Mouse (Mus musculus): ENCODE results near the gene Xkr7. TPM values are rescaled to one million over a fixed set of nuclear protein-coding genes. Genes with fewer than 3 reads are reported as not detected.

Xkr7 gene
- polyA plus RNA-seq, 1 experiment from 2014 or later = not detected

GRCm38 (mm10) chr2:153065747-153066508 lies 34.3 kb downstream of the Xkr7 start, which contains the start of gene Ccm2l:
Gene Ccm2l, plus strand, starts transcription at chr2:153065955.
- peak within 1 kb of the TSS; percentile 69 for H3K27ac ChIP-seq
- peaks cover 71% of the 10 kb centered on the region for H3K27me3 ChIP-seq (ENCODE audit: insufficient read depth, poor library complexity, severe bottlenecking)
- peaks cover 22% of the 10 kb centered on the region; the same call in 1 of the 2 replicates for H3K4me1 ChIP-seq
- no peaks in the 10 kb centered on the region for H3K9me3 ChIP-seq
- DNase-seq (ENCODE audit: low spot score) = no peak
- H3K4me3 ChIP-seq = peak within 1 kb of the TSS; percentile 36
- no peaks in the 10 kb centered on the region; the same call in 1 of the 2 replicates for H3K36me3 ChIP-seq
- WGBS = 35% methylated on average over 12 of the region's 12 CpGs

GRCm38 (mm10) chr2:153066991-153067390 lies 35.3 kb downstream of the Xkr7 start:
- Histone ChIP-seq H3K9me3 (no peaks in the 10 kb centered on the region), H3K4me1 (peaks cover 30% of the 10 kb centered on the region), H3K27ac (no peak overlapping the region; the same call in 1 of the 2 replicates), H3K36me3 (peaks cover 4% of the 10 kb centered on the region; the same call in 1 of the 2 replicates), H3K4me3 (peak overlapping the region; percentile 36; the same call in 1 of the 2 replicates), H3K27me3 (ENCODE audit: insufficient read depth, poor library complexity, severe bottlenecking) (peaks cover 75% of the 10 kb centered on the region)
- WGBS = 44% methylated on average over 6 of the region's 6 CpGs
- no peak for DNase-seq (ENCODE audit: low spot score)

GRCm38 (mm10) chr2:153070762-153071490 lies 39.3 kb downstream of the Xkr7 start:
- peaks cover 4% of the 10 kb centered on the region; the same call in 1 of the 2 replicates for H3K36me3 ChIP-seq
- 12% methylated on average over 23 of the region's 23 CpGs for WGBS
- DNase-seq (ENCODE audit: low spot score) = no peak
- peak overlapping the region; percentile 54 for H3K4me3 ChIP-seq
- no peak overlapping the region for H3K27ac ChIP-seq
- H3K9me3 ChIP-seq = no peaks in the 10 kb centered on the region
- H3K27me3 ChIP-seq (ENCODE audit: insufficient read depth, poor library complexity, severe bottlenecking) = peaks cover 93% of the 10 kb centered on the region
- H3K4me1 ChIP-seq = peaks cover 19% of the 10 kb centered on the region

- H3K27me3 ChIP-seq (ENCODE audit: insufficient read depth, poor library complexity, severe bottlenecking) = peaks cover 88% of the 10 kb centered on the region
- 15% methylated on average over 67 of the region's 67 CpGs for WGBS
- no peak for DNase-seq (ENCODE audit: low spot score)
Measured at GRCm38 (mm10) chr2:153071491-153072184, 40.0 kb downstream of the Xkr7 start.

GRCm38 (mm10) chr2:153074651-153075050 lies 43.0 kb downstream of the Xkr7 start:
- peaks cover 71% of the 10 kb centered on the region for H3K27me3 ChIP-seq (ENCODE audit: insufficient read depth, poor library complexity, severe bottlenecking)
- no peaks in the 10 kb centered on the region for H3K9me3 ChIP-seq
- H3K4me3 ChIP-seq = no peak overlapping the region
- no peak for DNase-seq (ENCODE audit: low spot score)
- no peak overlapping the region for H3K27ac ChIP-seq
- peaks cover 4% of the 10 kb centered on the region; the same call in 1 of the 2 replicates for H3K36me3 ChIP-seq
- H3K4me1 ChIP-seq = peaks cover 25% of the 10 kb centered on the region
- WGBS = 82% methylated on average over 10 of the region's 10 CpGs

More at GRCm38 (mm10) chr2:153071491-153072184, 40.0 kb downstream of the Xkr7 start:
- peaks cover 4% of the 10 kb centered on the region; the same call in 1 of the 2 replicates for H3K36me3 ChIP-seq
- H3K4me3 ChIP-seq = peak overlapping the region; percentile 54
- H3K4me1 ChIP-seq = peaks cover 25% of the 10 kb centered on the region
- H3K9me3 ChIP-seq = no peaks in the 10 kb centered on the region
- peak overlapping the region; percentile 52 for H3K27ac ChIP-seq

- Histone ChIP-seq H3K36me3 (peaks cover 4% of the 10 kb centered on the region; the same call in 1 of the 2 replicates), H3K9me3 (no peaks in the 10 kb centered on the region), H3K27ac (0 out of 2 replicates have a peak overlapping the region, but pooled peaks have one; percentile 10), H3K27me3 (ENCODE audit: insufficient read depth, poor library complexity, severe bottlenecking) (peaks cover 58% of the 10 kb centered on the region), H3K4me1 (peaks cover 25% of the 10 kb centered on the region), H3K4me3 (no peak overlapping the region)
- no peak for DNase-seq (ENCODE audit: low spot score)
- 52% methylated on average over 2 of the region's 2 CpGs for WGBS
Measured at GRCm38 (mm10) chr2:153075961-153076360, 44.3 kb downstream of the Xkr7 start.

- H3K36me3 ChIP-seq = no peaks in the 10 kb centered on the region
- peaks cover 20% of the 10 kb centered on the region for H3K4me1 ChIP-seq
- H3K4me3 ChIP-seq = peak overlapping the region; percentile 9; the same call in 1 of the 2 replicates
- H3K27ac ChIP-seq = no peak overlapping the region
- WGBS = 30% methylated on average over 32 of the region's 32 CpGs
- no peaks in the 10 kb centered on the region for H3K9me3 ChIP-seq
- DNase-seq (ENCODE audit: low spot score) = no peak
- peaks cover 14% of the 10 kb centered on the region; the same call in 1 of the 2 replicates for H3K27me3 ChIP-seq (ENCODE audit: insufficient read depth, poor library complexity, severe bottlenecking)
Measured at GRCm38 (mm10) chr2:153080841-153081523, 49.3 kb downstream of the Xkr7 start.

GRCm38 (mm10) chr2:153081866-153082265 lies 50.2 kb downstream of the Xkr7 start:
- Histone ChIP-seq H3K4me3 (no peak overlapping the region), H3K27me3 (ENCODE audit: insufficient read depth, poor library complexity, severe bottlenecking) (peaks cover 12% of the 10 kb centered on the region; the same call in 1 of the 2 replicates), H3K4me1 (peaks cover 14% of the 10 kb centered on the region), H3K9me3 (no peaks in the 10 kb centered on the region), H3K27ac (no peak overlapping the region), H3K36me3 (no peaks in the 10 kb centered on the region)
- WGBS = 75% methylated on average over 6 of the region's 6 CpGs
- DNase-seq (ENCODE audit: low spot score) = no peak

GRCm38 (mm10) chr2:153083275-153083674 lies 51.6 kb downstream of the Xkr7 start:
- H3K27ac ChIP-seq = no peak overlapping the region
- no peaks in the 10 kb centered on the region for H3K36me3 ChIP-seq
- H3K4me1 ChIP-seq = peaks cover 9% of the 10 kb centered on the region
- 79% methylated on average over 8 of the region's 8 CpGs for WGBS
- no peak for DNase-seq (ENCODE audit: low spot score)
- peaks cover 9% of the 10 kb centered on the region; the same call in 1 of the 2 replicates for H3K27me3 ChIP-seq (ENCODE audit: insufficient read depth, poor library complexity, severe bottlenecking)
- H3K4me3 ChIP-seq = no peak overlapping the region
- H3K9me3 ChIP-seq = no peaks in the 10 kb centered on the region

- Histone ChIP-seq H3K9me3 (no peaks in the 10 kb centered on the region), H3K36me3 (no peaks in the 10 kb centered on the region), H3K4me3 (no peak overlapping the region), H3K4me1 (peaks cover 9% of the 10 kb centered on the region), H3K27ac (no peak overlapping the region; the same call in 1 of the 2 replicates), H3K27me3 (ENCODE audit: insufficient read depth, poor library complexity, severe bottlenecking) (0 out of 2 replicates have a peak, but pooled peaks cover 5% of the 10 kb centered on the region)
- 79% methylated on average over 4 of the region's 4 CpGs for WGBS
- DNase-seq (ENCODE audit: low spot score) = no peak
Measured at GRCm38 (mm10) chr2:153083824-153084223, 52.2 kb downstream of the Xkr7 start.

- no peak overlapping the region for H3K4me3 ChIP-seq
- no peaks in the 10 kb centered on the region for H3K36me3 ChIP-seq
- peak overlapping the region; percentile 19; the same call in 1 of the 2 replicates for H3K27ac ChIP-seq
- no peak for DNase-seq (ENCODE audit: low spot score)
- peaks cover 9% of the 10 kb centered on the region for H3K4me1 ChIP-seq
- no peaks in the 10 kb centered on the region for H3K9me3 ChIP-seq
- H3K27me3 ChIP-seq (ENCODE audit: insufficient read depth, poor library complexity, severe bottlenecking) = 0 out of 2 replicates have a peak, but pooled peaks cover 2% of the 10 kb centered on the region
- WGBS = 56% methylated on average over 7 of the region's 7 CpGs
Measured at GRCm38 (mm10) chr2:153084261-153084976, 52.8 kb downstream of the Xkr7 start.
